Mouse (Mus musculus): ENCODE results near the gene Akap7. TPM values are rescaled to one million over a fixed set of nuclear protein-coding genes. Genes with fewer than 3 reads are reported as not detected.

The Akap7 gene
- total and polyA plus RNA-seq, 2 experiments from 2014 or later: 32.4 to 47.6 TPM

DNA sequence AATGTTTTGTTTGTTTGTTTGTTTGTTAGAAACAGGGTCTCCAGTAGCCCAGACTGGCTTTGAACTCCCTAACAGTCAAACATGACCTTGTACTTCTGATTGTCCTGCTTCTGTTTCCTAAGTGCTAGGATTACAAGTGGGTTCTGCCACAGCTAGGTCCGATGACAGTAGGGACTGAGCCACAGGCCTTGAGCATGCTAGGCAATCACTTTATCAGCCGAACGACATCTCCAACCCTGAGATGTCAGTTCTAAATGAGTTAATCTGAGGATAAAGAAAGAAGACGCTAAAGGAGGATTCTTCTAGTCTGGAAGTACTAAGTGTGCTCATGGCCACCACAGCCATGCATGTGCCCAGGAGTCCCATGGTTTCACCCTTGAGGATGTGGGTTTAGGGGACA, 3.1 kb upstream of the Akap7 start:
- no peak overlapping the region for H3K27ac ChIP-seq (ENCODE audit: low read depth)
- ATAC-seq (ENCODE audit: insufficient read depth, low read depth): no peak
- TF ChIP-seq EP300 (IDR thresholded peaks at IDR 0.05; ENCODE audit: low read depth) (no peak), CTCF (IDR thresholded peaks at IDR 0.05; ENCODE audit: low read depth) (no peak)
- no peaks in the 10 kb centered on the region for H3K9me3 ChIP-seq (replicated peaks; ENCODE audit: control insufficient read depth, low read length)
- no peaks in the 10 kb centered on the region for H3K27me3 ChIP-seq (ENCODE audit: control insufficient read depth, insufficient read depth, low read length)
- H3K4me2 ChIP-seq (ENCODE audit: low read depth, low read length): no peak overlapping the region
- H3K9ac ChIP-seq (replicated peaks; ENCODE audit: low read depth, low read length): no peak overlapping the region
- no peaks in the 10 kb centered on the region for H3K4me1 ChIP-seq (ENCODE audit: control insufficient read depth, insufficient read depth)
- no peak for DNase-seq (ENCODE audit: low spot score)
- no peak overlapping the region for H3K4me3 ChIP-seq (ENCODE audit: low read depth, low read length)
- 56% methylated on average over 4 of the region's 4 CpGs for WGBS
- no peaks in the 10 kb centered on the region for H3K36me3 ChIP-seq (replicated peaks; ENCODE audit: control insufficient read depth, insufficient read depth, low read length)

DNA sequence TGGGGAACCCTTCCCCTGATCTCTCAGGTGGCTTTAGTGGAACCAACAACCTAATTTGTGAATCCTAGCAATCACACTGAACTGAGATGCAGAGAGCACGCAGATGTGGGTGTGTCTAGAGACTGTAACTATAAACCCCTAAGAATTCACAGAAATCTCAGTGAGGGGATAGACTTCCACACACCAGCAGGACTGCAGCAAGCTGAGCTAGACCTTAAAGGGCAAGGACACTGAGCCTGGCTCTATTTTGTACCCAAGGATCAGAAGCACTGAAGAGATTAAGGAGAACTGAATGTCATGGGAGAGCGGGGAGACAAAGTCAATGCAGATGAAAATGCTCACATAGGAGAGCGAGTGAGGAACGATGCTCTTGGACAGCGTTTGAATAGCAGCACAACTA, 2.3 kb upstream of the Akap7 start:
- no peak overlapping the region for H3K9ac ChIP-seq (replicated peaks; ENCODE audit: low read depth, low read length)
- H3K27me3 ChIP-seq (ENCODE audit: control insufficient read depth, insufficient read depth, low read length): no peaks in the 10 kb centered on the region
- no peak overlapping the region for H3K4me3 ChIP-seq (ENCODE audit: low read depth, low read length)
- H3K4me1 ChIP-seq (ENCODE audit: control insufficient read depth, insufficient read depth): no peaks in the 10 kb centered on the region
- no peak for ATAC-seq (ENCODE audit: insufficient read depth, low read depth)
- TF ChIP-seq EP300 (IDR thresholded peaks at IDR 0.05; ENCODE audit: low read depth) (no peak), CTCF (IDR thresholded peaks at IDR 0.05; ENCODE audit: low read depth) (no peak)
- WGBS: 83% methylated on average over 5 of the region's 5 CpGs
- no peak overlapping the region for H3K27ac ChIP-seq (ENCODE audit: low read depth)
- no peak overlapping the region for H3K4me2 ChIP-seq (ENCODE audit: low read depth, low read length)
- DNase-seq (ENCODE audit: low spot score): no peak
- no peaks in the 10 kb centered on the region for H3K9me3 ChIP-seq (replicated peaks; ENCODE audit: control insufficient read depth, low read length)
- H3K36me3 ChIP-seq (replicated peaks; ENCODE audit: control insufficient read depth, insufficient read depth, low read length): no peaks in the 10 kb centered on the region

DNA sequence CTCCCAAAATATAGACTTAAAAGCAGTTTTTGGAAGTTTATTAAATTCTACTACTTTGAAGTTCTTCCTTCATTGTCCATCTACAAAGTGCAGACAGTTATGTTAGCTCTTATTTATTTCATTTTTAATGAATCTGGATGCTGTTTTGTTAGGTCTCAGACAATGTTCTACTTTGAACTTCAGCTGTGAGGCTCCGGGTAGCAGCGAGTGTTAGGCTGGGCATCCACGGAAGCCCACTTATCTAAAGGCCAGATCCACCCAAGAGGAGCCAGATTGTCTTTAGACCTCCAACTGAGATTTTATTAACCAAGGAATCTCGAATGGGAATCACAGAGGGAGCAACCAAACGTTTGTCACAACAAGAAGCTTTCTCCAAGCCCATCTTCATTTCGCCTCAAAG, 2.5 kb downstream of the Akap7 start:
- Histone ChIP-seq H3K4me1 (ENCODE audit: control insufficient read depth, insufficient read depth) (no peaks in the 10 kb centered on the region), H3K27ac (ENCODE audit: low read depth) (no peak overlapping the region), H3K27me3 (ENCODE audit: control insufficient read depth, insufficient read depth, low read length) (no peaks in the 10 kb centered on the region), H3K4me2 (ENCODE audit: low read depth, low read length) (no peak overlapping the region), H3K9ac (replicated peaks; ENCODE audit: low read depth, low read length) (no peak overlapping the region), H3K4me3 (ENCODE audit: low read depth, low read length) (no peak overlapping the region), H3K9me3 (replicated peaks; ENCODE audit: control insufficient read depth, low read length) (no peaks in the 10 kb centered on the region), H3K36me3 (replicated peaks; ENCODE audit: control insufficient read depth, insufficient read depth, low read length) (no peaks in the 10 kb centered on the region)
- WGBS: 60% methylated on average over 6 of the region's 6 CpGs
- DNase-seq (ENCODE audit: low spot score) (no peak), ATAC-seq (ENCODE audit: insufficient read depth, low read depth) (no peak)
- no peak for TF ChIP-seq EP300 (IDR thresholded peaks at IDR 0.05; ENCODE audit: low read depth)
- no peak for TF ChIP-seq CTCF (IDR thresholded peaks at IDR 0.05; ENCODE audit: low read depth)

DNA sequence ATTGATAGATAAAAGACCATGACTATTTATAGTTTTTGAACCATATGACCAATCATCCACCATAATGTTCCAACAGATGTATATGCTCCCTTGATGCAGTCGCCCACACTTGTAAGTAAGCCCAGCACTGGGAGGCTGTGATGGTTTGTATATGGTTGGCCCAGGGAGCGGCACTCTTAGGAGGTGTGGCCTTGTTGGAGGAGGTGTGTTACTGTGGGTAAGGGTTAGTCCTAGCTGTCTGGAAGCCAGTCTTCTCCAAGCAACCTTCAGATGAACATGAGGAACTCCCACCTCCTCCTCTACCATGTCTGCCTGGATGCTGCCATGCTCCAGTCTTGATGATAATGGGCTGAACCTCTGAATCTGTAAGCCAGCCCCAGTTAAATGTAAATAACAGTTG, 3.1 kb downstream of the Akap7 start:
- TF ChIP-seq CTCF (IDR thresholded peaks at IDR 0.05; ENCODE audit: low read depth) (no peak), EP300 (IDR thresholded peaks at IDR 0.05; ENCODE audit: low read depth) (no peak)
- Histone ChIP-seq H3K27me3 (ENCODE audit: control insufficient read depth, insufficient read depth, low read length) (no peaks in the 10 kb centered on the region), H3K9me3 (replicated peaks; ENCODE audit: control insufficient read depth, low read length) (no peaks in the 10 kb centered on the region), H3K36me3 (replicated peaks; ENCODE audit: control insufficient read depth, insufficient read depth, low read length) (no peaks in the 10 kb centered on the region), H3K9ac (replicated peaks; ENCODE audit: low read depth, low read length) (no peak overlapping the region), H3K4me1 (ENCODE audit: control insufficient read depth, insufficient read depth) (no peaks in the 10 kb centered on the region), H3K4me3 (ENCODE audit: low read depth, low read length) (no peak overlapping the region), H3K27ac (ENCODE audit: low read depth) (no peak overlapping the region), H3K4me2 (ENCODE audit: low read depth, low read length) (no peak overlapping the region)
- no peak for DNase-seq (ENCODE audit: low spot score)
- WGBS: 95% methylated on average over 2 of the region's 2 CpGs
- ATAC-seq (ENCODE audit: insufficient read depth, low read depth): no peak

DNA sequence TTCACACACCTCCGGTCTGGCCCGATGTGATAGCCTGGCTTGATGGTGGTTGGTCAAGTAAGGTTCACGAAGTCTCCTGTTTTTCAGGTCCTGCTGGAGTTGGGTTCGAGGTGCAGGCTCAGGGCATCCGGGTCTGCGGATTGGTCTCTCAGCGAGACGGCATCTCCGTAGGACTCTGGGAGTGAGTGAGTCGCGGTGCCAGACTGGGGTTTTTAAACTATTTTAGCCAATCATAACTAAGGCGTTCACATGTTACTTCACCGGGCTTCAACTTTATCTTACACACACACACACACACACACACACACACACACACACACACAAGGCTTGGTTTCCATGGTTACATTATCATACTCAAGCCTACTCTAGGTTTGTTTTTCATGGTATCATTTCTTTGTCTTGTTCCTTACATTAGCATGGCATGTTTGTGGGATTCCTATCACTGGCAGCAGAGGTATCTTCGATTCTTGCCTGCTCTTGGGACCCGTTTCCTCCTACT, 8.6 kb downstream of the Akap7 start:
- DNase-seq (ENCODE audit: low spot score) (no peak), ATAC-seq (ENCODE audit: insufficient read depth, low read depth) (no peak)
- Histone ChIP-seq H3K4me3 (ENCODE audit: low read depth, low read length) (no peak overlapping the region), H3K9me3 (replicated peaks; ENCODE audit: control insufficient read depth, low read length) (no peaks in the 10 kb centered on the region), H3K27me3 (ENCODE audit: control insufficient read depth, insufficient read depth, low read length) (no peaks in the 10 kb centered on the region), H3K4me1 (ENCODE audit: control insufficient read depth, insufficient read depth) (peaks cover 20% of the 10 kb centered on the region), H3K36me3 (replicated peaks; ENCODE audit: control insufficient read depth, insufficient read depth, low read length) (no peaks in the 10 kb centered on the region), H3K4me2 (ENCODE audit: low read depth, low read length) (no peak overlapping the region), H3K27ac (ENCODE audit: low read depth) (no peak overlapping the region), H3K9ac (replicated peaks; ENCODE audit: low read depth, low read length) (no peak overlapping the region)
- no peak for TF ChIP-seq EP300 (IDR thresholded peaks at IDR 0.05; ENCODE audit: low read depth)
- no peak for TF ChIP-seq CTCF (IDR thresholded peaks at IDR 0.05; ENCODE audit: low read depth)
- WGBS: 93% methylated on average over 15 of the region's 15 CpGs

DNA sequence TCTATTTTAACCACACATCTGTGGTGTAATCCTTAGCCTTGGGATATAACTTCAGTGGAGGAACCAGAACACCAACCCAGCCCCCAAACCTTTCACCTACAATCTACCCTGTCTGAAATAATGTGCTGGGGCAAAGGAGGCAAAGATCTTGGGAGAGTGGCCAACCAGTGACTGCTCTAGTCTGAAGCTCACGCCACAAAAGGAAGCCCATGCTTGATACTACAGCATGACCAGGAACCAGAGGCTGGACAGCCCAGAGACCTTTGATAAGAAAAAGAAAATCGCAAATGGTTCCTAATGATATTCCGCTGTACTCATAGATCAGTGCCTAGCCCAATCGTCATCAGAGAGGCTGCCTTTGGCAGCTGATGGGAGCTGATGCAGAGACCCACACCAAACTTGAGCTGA, 9.4 kb downstream of the Akap7 start:
- ATAC-seq (ENCODE audit: insufficient read depth, low read depth) (no peak), DNase-seq (ENCODE audit: low spot score) (peak; percentile 23)
- TF ChIP-seq CTCF (IDR thresholded peaks at IDR 0.05; ENCODE audit: low read depth): no peak
- TF ChIP-seq EP300 (IDR thresholded peaks at IDR 0.05; ENCODE audit: low read depth): no peak
- Histone ChIP-seq H3K4me3 (ENCODE audit: low read depth, low read length) (peak overlapping the region; percentile 79), H3K4me2 (ENCODE audit: low read depth, low read length) (peak overlapping the region; percentile 71), H3K27me3 (ENCODE audit: control insufficient read depth, insufficient read depth, low read length) (no peaks in the 10 kb centered on the region), H3K9ac (replicated peaks; ENCODE audit: low read depth, low read length) (peak overlapping the region; percentile 82), H3K4me1 (ENCODE audit: control insufficient read depth, insufficient read depth) (peaks cover 20% of the 10 kb centered on the region), H3K27ac (ENCODE audit: low read depth) (peak overlapping the region; percentile 94), H3K9me3 (replicated peaks; ENCODE audit: control insufficient read depth, low read length) (no peaks in the 10 kb centered on the region), H3K36me3 (replicated peaks; ENCODE audit: control insufficient read depth, insufficient read depth, low read length) (no peaks in the 10 kb centered on the region)
- 39% methylated on average over 4 of the region's 4 CpGs for WGBS

All from heart, postnatal 0 days (tissue).